9 mouse cellular contexts compared by ENCODE assay signal in the genomic region with DNA sequence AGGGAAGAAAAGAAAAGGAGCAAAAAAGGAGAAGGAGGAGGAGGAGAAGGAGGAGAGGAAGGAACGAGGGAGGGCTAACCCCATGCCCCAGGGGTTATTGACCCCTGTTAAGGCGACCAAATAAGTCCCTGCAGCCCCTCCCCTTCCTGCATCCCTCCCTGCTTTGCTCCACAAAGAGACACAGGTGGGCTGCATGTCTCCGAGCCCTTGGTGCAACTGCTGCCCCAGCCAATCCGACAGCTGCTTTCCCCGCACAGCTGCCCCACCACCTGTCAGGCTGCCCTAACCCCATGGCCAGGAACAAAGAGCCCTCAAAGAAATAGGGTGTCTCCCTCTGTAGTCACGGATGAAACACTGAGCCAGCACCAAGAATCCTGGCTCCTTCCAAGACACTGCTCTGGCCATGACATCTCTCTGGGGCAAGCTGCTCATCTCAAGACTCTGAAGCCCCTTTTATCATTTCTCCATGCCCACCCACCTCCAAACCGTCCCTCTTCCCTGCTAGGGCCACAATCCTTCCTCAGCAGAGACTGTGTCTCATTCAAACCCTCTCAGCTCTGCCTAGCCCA. TPM values are rescaled to one million over a fixed set of nuclear protein-coding genes. Genes with fewer than 3 reads are reported as not detected.
A peak's percentile ranks its signal among the peaks of the same experiment; 100 is the strongest.
DNase-seq lines count a peak whose midpoint lies in the region; ATAC-seq and TF ChIP-seq lines count a peak whose summit lies in the region.
"Had no signal": no experiment of that assay in that cellular context is flagged by ENCODE, and none has a peak within 500 bp of the region (broad histone marks: within the 10 kb centered on the region; RNA-seq: fewer than 3 reads in every experiment).

No protein-coding gene starts in this region.

- H3K9me3 ChIP-seq in heart, embryonic 10.5 days, result no peaks in the 10 kb centered on the region
- H3K9me3 ChIP-seq in embryonic facial prominence, embryonic 11.5 days (replicated peaks; ENCODE audit: control insufficient read depth, low read length), result no peaks in the 10 kb centered on the region
- H3K9me3 ChIP-seq in hindbrain, embryonic 14.5 days (ENCODE audit: control insufficient read depth, low read length), result no peaks in the 10 kb centered on the region
- no peaks in the 10 kb centered on the region for H3K9me3 ChIP-seq in midbrain, postnatal 0 days (ENCODE audit: low read length)

- H3K4me3 ChIP-seq in heart, embryonic 10.5 days, result 0 out of 2 replicates have a peak overlapping the region, but pooled peaks have one; percentile 3
- peak overlapping the region; percentile 95; the same call in 1 of the 2 replicates for H3K4me3 ChIP-seq in embryonic facial prominence, embryonic 11.5 days (ENCODE audit: low read depth, low read length)
- H3K4me3 ChIP-seq in hindbrain, embryonic 14.5 days (replicated peaks; ENCODE audit: low read length), result peak overlapping the region; percentile 97
- H3K4me3 ChIP-seq in midbrain, postnatal 0 days (ENCODE audit: low read depth, low read length), result peak overlapping the region; percentile 75

- ATAC-seq in embryonic facial prominence, embryonic 11.5 days (replicated peaks; ENCODE audit: insufficient number of reproducible peaks, low FRiP score, low TSS enrichment, low read depth), result no peak
- no peak for ATAC-seq in hindbrain, embryonic 14.5 days (ENCODE audit: low FRiP score)
- ATAC-seq in midbrain, postnatal 0 days (ENCODE audit: low FRiP score), result no peak
- ATAC-seq in erythroblast, adult 5-6 weeks (replicated peaks; ENCODE audit: low FRiP score, poor library complexity, severe bottlenecking), result no peak

- no peak for TF ChIP-seq CTCF in midbrain, postnatal 0 days (IDR thresholded peaks at IDR 0.05)

- WGBS in heart, embryonic 10.5 days, result 53% methylated on average over 7 of the region's 7 CpGs
- 17% methylated on average over 7 of the region's 7 CpGs for WGBS in embryonic facial prominence, embryonic 11.5 days
- WGBS in hindbrain, embryonic 14.5 days, result 6% methylated on average over 7 of the region's 7 CpGs
- 14% methylated on average over 6 of the region's 7 CpGs for WGBS in midbrain, postnatal 0 days

- H3K36me3 ChIP-seq in heart, embryonic 10.5 days, result peaks cover 38% of the 10 kb centered on the region
- H3K36me3 ChIP-seq in embryonic facial prominence, embryonic 11.5 days (replicated peaks; ENCODE audit: control insufficient read depth, insufficient read depth, low read depth, low read length), result peaks cover 10% of the 10 kb centered on the region
- H3K36me3 ChIP-seq in hindbrain, embryonic 14.5 days (replicated peaks; ENCODE audit: control insufficient read depth, insufficient read depth), result peaks cover 36% of the 10 kb centered on the region
- H3K36me3 ChIP-seq in midbrain, postnatal 0 days (ENCODE audit: insufficient read depth, low read length), result peaks cover 34% of the 10 kb centered on the region

- peak overlapping the region; percentile 61; the same call in 1 of the 2 replicates for H3K4me2 ChIP-seq in embryonic facial prominence, embryonic 11.5 days (ENCODE audit: low read depth, low read length)
- peak overlapping the region; percentile 99 for H3K4me2 ChIP-seq in hindbrain, embryonic 14.5 days (replicated peaks)
- H3K4me2 ChIP-seq in midbrain, postnatal 0 days (ENCODE audit: low read depth, low read length, poor library complexity, severe bottlenecking), result peak overlapping the region; percentile 97

- H3K27me3 ChIP-seq in heart, embryonic 10.5 days (ENCODE audit: insufficient read depth, poor library complexity, severe bottlenecking), result peaks cover 82% of the 10 kb centered on the region
- no peaks in the 10 kb centered on the region for H3K27me3 ChIP-seq in embryonic facial prominence, embryonic 11.5 days (ENCODE audit: control insufficient read depth, insufficient read depth, low read length)
- no peaks in the 10 kb centered on the region for H3K27me3 ChIP-seq in hindbrain, embryonic 14.5 days (ENCODE audit: control insufficient read depth, insufficient read depth, low read length)
- H3K27me3 ChIP-seq in midbrain, postnatal 0 days (ENCODE audit: insufficient read depth, low read length), result no peaks in the 10 kb centered on the region

- no peak for DNase-seq in heart, embryonic 10.5 days (ENCODE audit: low spot score)
- DNase-seq in heart, adult 8-10 months (ENCODE audit: low spot score), result no peak
- no peak for DNase-seq in embryonic facial prominence, embryonic 11.5 days (ENCODE audit: low spot score)
- no peak for DNase-seq in hindbrain, embryonic 14.5 days (ENCODE audit: low spot score)
- DNase-seq in midbrain, postnatal 0 days (ENCODE audit: low spot score), result no peak
- no peak for DNase-seq in layer of hippocampus, adult 8-10 months (ENCODE audit: low spot score in 2 of 2)
- DNase-seq in heart, adult 9 months (ENCODE audit: low spot score in 2 of 2), result no peak
- DNase-seq: right cerebral cortex, postnatal 25 days had no signal

- H3K9ac ChIP-seq in embryonic facial prominence, embryonic 11.5 days (replicated peaks; ENCODE audit: low read length), result no peak overlapping the region
- peak overlapping the region; percentile 100 for H3K9ac ChIP-seq in hindbrain, embryonic 14.5 days
- peak overlapping the region; percentile 98 for H3K9ac ChIP-seq in midbrain, postnatal 0 days (replicated peaks; ENCODE audit: low read length, poor library complexity, severe bottlenecking)

- peaks cover 57% of the 10 kb centered on the region for H3K4me1 ChIP-seq in heart, embryonic 10.5 days
- H3K4me1 ChIP-seq in embryonic facial prominence, embryonic 11.5 days (ENCODE audit: control insufficient read depth, insufficient read depth, low read length), result peaks cover 16% of the 10 kb centered on the region
- H3K4me1 ChIP-seq in hindbrain, embryonic 14.5 days (replicated peaks; ENCODE audit: control insufficient read depth, insufficient read depth, low read length), result peaks cover 54% of the 10 kb centered on the region
- peaks cover 11% of the 10 kb centered on the region; the same call in 1 of the 2 replicates for H3K4me1 ChIP-seq in midbrain, postnatal 0 days (ENCODE audit: insufficient read depth, low read length)

- no peak overlapping the region for H3K27ac ChIP-seq in heart, embryonic 10.5 days
- H3K27ac ChIP-seq in embryonic facial prominence, embryonic 11.5 days (replicated peaks; ENCODE audit: low read depth, low read length), result no peak overlapping the region
- peak overlapping the region; percentile 99 for H3K27ac ChIP-seq in hindbrain, embryonic 14.5 days
- H3K27ac ChIP-seq in midbrain, postnatal 0 days (ENCODE audit: low read depth, low read length), result peak overlapping the region; percentile 75

RNA-seq across cellular contexts. Expression of a gene that starts 3.3 kb away (rescaled TPM):
- polyA plus RNA-seq in heart, embryonic 10.5 days (2016; fragmentation: Nextera tagmentation; extraction: Ambion mirVana), result 101 and 166 TPM in 2 replicates
- total RNA-seq in heart, adult 8-10 months (2022), result 1 to 10 TPM; 3.8 to 6.4 (median 5.1) TPM
- 231 and 252 TPM in 2 replicates for polyA plus RNA-seq in embryonic facial prominence, embryonic 11.5 days (2014; fragmentation: Nextera tagmentation; extraction: Ambion mirVana)
- 406 and 416 TPM in 2 replicates for polyA plus RNA-seq in hindbrain, embryonic 14.5 days (2014; fragmentation: Nextera tagmentation; extraction: Ambion mirVana)
- 498 and 510 TPM in 2 replicates for total RNA-seq in midbrain, postnatal 0 days (2014; rRNA removed)
- 482 and 484 TPM in 2 replicates for polyA plus RNA-seq in midbrain, postnatal 0 days (2015; fragmentation: Nextera tagmentation; extraction: Ambion mirVana)
- 0.42 TPM in 1 of 2 replicates, not detected in the other for total RNA-seq in erythroblast, adult 5-6 weeks (2015; ENCODE audit: low replicate concordance)
- total RNA-seq in erythroblast, adult 5-6 weeks (2017; ENCODE audit: low replicate concordance), result not detected in 2 replicates
- 100 to 1,000 TPM; 295 to 399 (median 333) TPM for total RNA-seq in layer of hippocampus, adult 8-10 months (2022)

RNA-seq across cellular contexts. Expression of a gene that starts 20.5 kb away (rescaled TPM):
- polyA plus RNA-seq in heart, embryonic 10.5 days (2016; fragmentation: Nextera tagmentation; extraction: Ambion mirVana), result 0.17 and 0.21 TPM in 2 replicates
- 1 to 10 TPM in 1 of 4 experiments, under 1 TPM in 3; 0.44 to 1.2 (median 0.65) TPM for total RNA-seq in heart, adult 8-10 months (2022)
- polyA plus RNA-seq in embryonic facial prominence, embryonic 11.5 days (2014; fragmentation: Nextera tagmentation; extraction: Ambion mirVana), result 1.7 TPM in 2 replicates
- polyA plus RNA-seq in hindbrain, embryonic 14.5 days (2014; fragmentation: Nextera tagmentation; extraction: Ambion mirVana), result 6.3 and 8.9 TPM in 2 replicates
- 101 and 131 TPM in 2 replicates for total RNA-seq in midbrain, postnatal 0 days (2014; rRNA removed)
- 6.6 and 8.1 TPM in 2 replicates for polyA plus RNA-seq in midbrain, postnatal 0 days (2015; fragmentation: Nextera tagmentation; extraction: Ambion mirVana)
- not detected in 2 replicates for total RNA-seq in erythroblast, adult 5-6 weeks (2015; ENCODE audit: low replicate concordance)
- total RNA-seq in erythroblast, adult 5-6 weeks (2017; ENCODE audit: low replicate concordance), result not detected in 2 replicates
- total RNA-seq in layer of hippocampus, adult 8-10 months (2022), result 10 to 100 TPM; 57.5 to 73.5 (median 60.4) TPM

RNA-seq across cellular contexts. Expression of a gene that starts 28.9 kb away (rescaled TPM):
- 397 and 462 TPM in 2 replicates for polyA plus RNA-seq in heart, embryonic 10.5 days (2016; fragmentation: Nextera tagmentation; extraction: Ambion mirVana)
- total RNA-seq in heart, adult 8-10 months (2022), result 10 to 100 TPM; 38.4 to 49.4 (median 49.0) TPM
- 124 and 136 TPM in 2 replicates for polyA plus RNA-seq in embryonic facial prominence, embryonic 11.5 days (2014; fragmentation: Nextera tagmentation; extraction: Ambion mirVana)
- 139 and 141 TPM in 2 replicates for polyA plus RNA-seq in hindbrain, embryonic 14.5 days (2014; fragmentation: Nextera tagmentation; extraction: Ambion mirVana)
- 32.3 and 41.3 TPM in 2 replicates for total RNA-seq in midbrain, postnatal 0 days (2014; rRNA removed)
- polyA plus RNA-seq in midbrain, postnatal 0 days (2015; fragmentation: Nextera tagmentation; extraction: Ambion mirVana), result 153 and 171 TPM in 2 replicates
- total RNA-seq in erythroblast, adult 5-6 weeks (2015; ENCODE audit: low replicate concordance), result 1.7 and 1.9 TPM in 2 replicates
- 2.4 and 2.9 TPM in 2 replicates for total RNA-seq in erythroblast, adult 5-6 weeks (2017; ENCODE audit: low replicate concordance)
- total RNA-seq in layer of hippocampus, adult 8-10 months (2022), result 10 to 100 TPM; 88.7 to 99.2 (median 95.5) TPM

RNA-seq across cellular contexts. Expression of a gene that starts 39.7 kb away (rescaled TPM):
- polyA plus RNA-seq in heart, embryonic 10.5 days (2016; fragmentation: Nextera tagmentation; extraction: Ambion mirVana), result 29.5 and 44.2 TPM in 2 replicates
- total RNA-seq in heart, adult 8-10 months (2022), result 10 to 100 TPM; 14.9 to 19.0 (median 16.6) TPM
- polyA plus RNA-seq in embryonic facial prominence, embryonic 11.5 days (2014; fragmentation: Nextera tagmentation; extraction: Ambion mirVana), result 50.4 and 59.7 TPM in 2 replicates
- 41.9 and 42.7 TPM in 2 replicates for polyA plus RNA-seq in hindbrain, embryonic 14.5 days (2014; fragmentation: Nextera tagmentation; extraction: Ambion mirVana)
- 70.4 and 71.9 TPM in 2 replicates for total RNA-seq in midbrain, postnatal 0 days (2014; rRNA removed)
- 35.5 and 35.8 TPM in 2 replicates for polyA plus RNA-seq in midbrain, postnatal 0 days (2015; fragmentation: Nextera tagmentation; extraction: Ambion mirVana)
- total RNA-seq in erythroblast, adult 5-6 weeks (2015; ENCODE audit: low replicate concordance), result 24.2 and 25.2 TPM in 2 replicates
- total RNA-seq in erythroblast, adult 5-6 weeks (2017; ENCODE audit: low replicate concordance), result 33.4 and 38.2 TPM in 2 replicates
- total RNA-seq in layer of hippocampus, adult 8-10 months (2022), result 10 to 100 TPM; 61.4 to 74.2 (median 67.5) TPM

RNA-seq across cellular contexts. Expression of a gene that starts 44.5 kb away (rescaled TPM):
- polyA plus RNA-seq in heart, embryonic 10.5 days (2016; fragmentation: Nextera tagmentation; extraction: Ambion mirVana), result 0.57 and 2.4 TPM in 2 replicates
- total RNA-seq in heart, adult 8-10 months (2022), result 1 to 10 TPM in 3 of 4 experiments, under 1 TPM in 1; 0.97 to 3.8 (median 1.4) TPM
- 1.0 and 1.3 TPM in 2 replicates for polyA plus RNA-seq in embryonic facial prominence, embryonic 11.5 days (2014; fragmentation: Nextera tagmentation; extraction: Ambion mirVana)
- 3.8 and 5.7 TPM in 2 replicates for polyA plus RNA-seq in hindbrain, embryonic 14.5 days (2014; fragmentation: Nextera tagmentation; extraction: Ambion mirVana)
- 3.0 and 4.5 TPM in 2 replicates for total RNA-seq in midbrain, postnatal 0 days (2014; rRNA removed)
- 1.4 and 1.6 TPM in 2 replicates for polyA plus RNA-seq in midbrain, postnatal 0 days (2015; fragmentation: Nextera tagmentation; extraction: Ambion mirVana)
- total RNA-seq in erythroblast, adult 5-6 weeks (2015; ENCODE audit: low replicate concordance), result 11.9 and 19.2 TPM in 2 replicates
- total RNA-seq in erythroblast, adult 5-6 weeks (2017; ENCODE audit: low replicate concordance), result 12.5 and 12.9 TPM in 2 replicates
- total RNA-seq in layer of hippocampus, adult 8-10 months (2022), result 10 to 100 TPM in 2 of 4 experiments, 1 to 10 TPM in 2; 6.4 to 20.4 (median 12.1) TPM

Comparison
In these comparisons a context has a peak if more than half of its experiments do, and no peak if none do; other contexts are left out.
1. H3K27ac ChIP-seq: peak in hindbrain, embryonic 14.5 days (single experiment) and midbrain, postnatal 0 days (single experiment); none in heart, embryonic 10.5 days (single experiment) and embryonic facial prominence, embryonic 11.5 days (single experiment).
2. H3K4me3 ChIP-seq: peak in every context shown above with its lines; median percentile 97 in hindbrain, embryonic 14.5 days; 95 in embryonic facial prominence, embryonic 11.5 days; 75 in midbrain, postnatal 0 days; 3 in heart, embryonic 10.5 days.
3. RNA of a gene that starts 3.3 kb away (total RNA-seq): 498 to 510 TPM in midbrain, postnatal 0 days and 295 to 399 TPM in layer of hippocampus, adult 8-10 months; 3.8 to 6.4 TPM in heart, adult 8-10 months and 0.42 TPM in erythroblast, adult 5-6 weeks; every median in the first group is over 10 times any median in the second.
4. RNA of a gene that starts 20.5 kb away (total RNA-seq): 101 to 131 TPM in midbrain, postnatal 0 days and 57.5 to 73.5 TPM in layer of hippocampus, adult 8-10 months; 0.44 to 1.2 TPM in heart, adult 8-10 months and not detected in erythroblast, adult 5-6 weeks; every median in the first group is over 10 times any median in the second.
5. Peak in every context shown above with its lines, with median percentiles within 50 percentile points of each other: H3K4me2 ChIP-seq.